Mouse (Mus musculus) cerebellum, postnatal 36 days (tissue): ENCODE results near the gene Tuba3b.

ENCODE experiments used
- DNase-seq, 2 experiments: peaks; one replicate each; pipeline ENCODE4 v3.0.0; 2021 to 2022; ENCODE audit warnings: mixed read lengths in 2 of 2

Gene Tuba3b

DNA sequence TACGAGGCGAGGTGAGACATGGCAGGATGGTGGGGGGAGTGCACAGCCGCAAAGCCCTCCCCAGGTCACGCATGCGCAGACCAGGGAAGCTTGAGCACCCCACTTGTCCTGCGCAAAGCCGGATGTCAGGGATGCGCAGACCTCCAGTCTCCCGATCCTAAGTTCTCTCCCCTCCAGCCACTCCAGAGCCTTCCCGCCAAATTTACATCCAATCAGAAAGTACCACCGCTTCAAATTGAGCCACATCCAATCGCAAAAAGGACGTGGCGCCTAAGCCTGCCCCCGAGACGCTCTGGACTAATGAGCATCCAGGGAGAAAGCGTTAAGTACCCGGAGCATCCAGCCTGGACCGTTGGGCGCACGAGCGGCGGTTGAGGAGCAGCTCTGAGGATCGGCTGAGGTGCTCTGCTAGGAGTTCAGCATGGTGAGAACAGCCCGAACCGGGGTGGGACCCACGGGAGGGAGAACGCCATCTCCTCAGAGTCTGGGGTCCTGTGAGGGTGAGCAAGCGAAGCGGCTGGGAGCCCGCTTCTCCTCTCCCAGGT lies at the start of gene Tuba3b:
Gene Tuba3b (plus strand): TSS at position 92 of the 545 bp plus-strand sequence.
- no peak for DNase-seq

DNA sequence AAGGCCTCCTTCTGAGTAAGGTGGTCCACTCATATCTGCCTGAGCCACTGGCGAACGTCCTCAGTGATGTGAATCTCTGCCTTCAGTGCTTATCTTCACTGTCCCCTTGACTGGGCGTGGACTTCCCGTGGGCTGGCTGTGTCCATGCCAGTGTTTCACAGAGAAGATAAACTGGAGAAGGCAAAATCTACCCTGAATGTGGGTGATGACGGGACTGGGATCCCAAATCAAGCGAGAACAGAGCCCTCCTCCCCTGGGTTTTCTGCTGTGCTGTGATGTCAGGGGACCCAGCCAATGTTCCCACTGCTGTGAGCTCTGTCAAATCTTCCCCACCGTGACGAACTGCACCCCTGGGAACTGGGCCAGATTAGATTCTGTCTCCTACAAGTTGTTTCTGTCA lies 48.3 kb upstream of the Tuba3b start:
- DNase-seq: no peak

DNA sequence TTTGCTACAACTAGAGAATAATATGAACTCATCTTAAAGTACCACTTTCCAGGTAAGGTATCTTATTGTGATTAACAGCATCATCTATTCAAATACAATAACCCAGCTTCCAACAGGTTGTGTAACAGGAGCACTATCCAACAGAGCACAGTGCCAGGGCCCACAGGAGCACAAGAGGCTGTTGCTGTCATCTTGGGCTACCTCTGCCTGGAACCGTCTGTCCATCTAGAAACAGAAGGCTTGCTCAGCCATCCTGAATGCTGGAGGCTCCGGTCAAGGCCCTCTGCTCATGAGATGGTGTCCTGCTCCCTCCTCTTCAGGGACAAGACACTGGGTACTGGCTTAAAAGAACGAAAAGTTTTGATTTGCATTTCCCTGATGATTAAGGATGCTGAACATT lies 47.7 kb upstream of the Tuba3b start:
- no peak for DNase-seq

DNA sequence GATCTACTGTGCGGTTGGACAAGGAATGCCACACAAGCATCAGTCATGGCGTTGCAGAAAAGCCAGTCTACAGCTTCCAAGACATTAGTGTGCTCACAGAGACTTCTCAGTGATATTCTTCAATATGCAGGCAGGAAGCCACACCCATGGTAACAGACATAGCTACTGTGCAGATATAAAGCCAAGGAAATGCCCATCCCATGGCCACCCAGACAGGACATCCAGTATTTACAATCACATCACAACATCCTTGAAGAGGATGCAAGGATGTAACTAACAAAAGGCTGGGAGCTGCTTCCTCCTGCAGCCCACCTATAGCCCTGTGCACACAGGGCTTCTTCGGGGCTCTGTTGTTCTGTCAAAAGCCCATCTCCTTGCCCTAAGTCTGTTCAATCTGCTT lies 46.9 kb upstream of the Tuba3b start:
- no peak for DNase-seq

DNA sequence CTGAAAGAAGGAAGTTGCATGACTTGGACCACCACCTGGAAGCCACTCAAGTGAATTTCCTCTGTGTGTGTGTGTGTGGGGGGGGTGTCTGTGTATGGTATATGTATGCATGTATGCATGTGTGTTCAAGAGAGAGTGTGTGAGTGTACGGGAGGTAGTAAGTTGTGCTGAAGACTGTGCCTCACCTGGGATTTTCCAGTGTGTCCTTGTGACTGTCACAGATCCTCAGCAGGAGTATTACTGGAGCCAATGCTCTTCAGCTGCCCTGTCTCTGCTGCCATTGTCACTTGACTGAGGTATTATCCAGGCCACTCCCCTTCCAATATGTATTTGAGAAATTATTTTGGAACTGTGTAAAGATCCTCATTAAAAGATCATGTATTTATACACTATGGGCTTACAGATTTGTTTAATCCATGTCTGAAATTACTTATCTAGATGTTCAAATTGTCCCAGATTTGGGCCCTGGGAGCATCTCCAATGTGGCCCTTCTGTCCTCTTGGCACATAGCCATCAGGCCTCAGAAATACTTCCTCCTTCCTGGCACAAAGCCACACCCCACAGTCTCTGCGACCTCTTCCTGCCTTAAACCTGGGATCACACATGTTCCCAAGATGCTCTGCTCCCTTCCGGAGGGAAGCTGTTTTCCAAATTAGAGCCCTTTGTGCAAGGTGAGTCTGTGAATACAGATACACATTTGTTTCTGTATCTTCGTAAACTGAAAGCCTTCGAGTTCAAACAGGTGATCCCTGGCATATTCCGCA lies 42.1 kb upstream of the Tuba3b start:
- peak; percentile 80 to 81 for DNase-seq

DNA sequence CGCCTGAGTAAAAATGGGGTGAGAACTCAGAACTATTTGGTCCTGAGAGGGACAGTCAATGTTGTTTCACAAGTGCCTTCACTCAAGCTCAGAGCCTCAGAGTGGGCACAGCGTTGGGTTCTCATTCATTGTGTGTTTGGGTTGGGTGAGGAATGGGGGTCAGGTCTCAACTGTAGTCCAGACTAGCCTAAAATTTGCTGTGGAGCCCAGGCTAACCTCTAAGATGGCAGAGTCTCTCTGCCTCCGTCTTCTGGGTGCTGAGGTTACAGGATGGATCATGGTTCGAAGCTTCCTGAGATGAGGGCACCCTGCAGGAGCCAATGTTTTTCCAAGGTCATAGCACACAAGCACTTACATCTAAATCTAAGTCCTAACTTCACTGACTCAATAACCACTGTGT lies 38.8 kb upstream of the Tuba3b start:
- no peak for DNase-seq

DNA sequence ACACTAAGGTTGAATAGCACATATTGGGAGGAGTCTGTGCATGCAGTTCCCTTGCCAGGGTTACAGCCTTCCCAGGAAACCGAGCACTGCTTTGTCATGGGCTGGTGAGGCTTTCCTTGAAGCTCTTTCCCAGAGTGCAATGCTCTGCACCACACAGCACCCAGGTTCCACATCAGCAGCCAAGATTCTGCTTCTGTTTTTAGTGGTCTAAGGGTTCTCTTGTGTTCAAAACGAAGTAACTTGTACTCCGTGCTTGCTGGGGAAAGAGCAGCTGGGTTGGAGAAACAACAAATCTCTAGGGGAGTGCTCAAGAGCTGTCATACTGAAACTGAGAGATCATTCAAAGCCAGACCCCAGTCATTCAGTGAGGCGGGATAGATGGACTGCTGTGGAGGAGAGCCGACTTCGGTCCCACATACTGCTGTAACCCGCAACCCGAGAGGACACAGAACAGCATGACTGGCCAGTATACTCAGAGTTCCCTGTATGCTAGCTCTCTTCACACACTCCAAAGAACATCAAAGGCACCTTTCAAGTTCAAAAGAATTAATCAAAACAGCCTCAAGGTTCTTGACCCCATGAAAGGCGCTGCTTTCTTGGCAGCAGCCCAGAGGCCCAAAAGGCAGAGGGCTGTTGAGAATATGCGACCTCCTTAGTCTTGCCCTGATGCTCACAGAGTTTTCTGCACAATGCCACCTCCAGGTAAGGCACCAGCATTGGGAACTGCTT lies 36.9 kb upstream of the Tuba3b start:
- DNase-seq: no peak

DNA sequence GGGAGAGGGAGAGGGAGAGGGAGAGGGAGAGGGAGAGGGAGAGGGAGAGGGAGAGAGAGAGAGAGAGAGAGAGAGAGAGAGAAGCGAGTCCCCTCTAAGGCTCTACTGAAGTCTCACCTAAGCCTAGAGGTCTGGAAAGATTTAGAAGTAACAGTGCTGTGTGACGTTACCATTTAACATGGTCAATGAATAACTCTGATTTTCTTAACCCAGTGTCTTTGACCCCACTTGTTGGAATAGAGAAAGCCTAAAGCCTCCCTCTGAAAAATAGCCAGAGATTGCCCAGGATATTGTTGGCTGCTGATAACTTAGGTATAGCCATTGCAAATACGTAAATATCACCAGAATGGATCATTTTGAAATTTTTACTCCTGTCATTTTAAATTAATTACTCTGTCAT lies 35.8 kb upstream of the Tuba3b start:
- no peak for DNase-seq

DNA sequence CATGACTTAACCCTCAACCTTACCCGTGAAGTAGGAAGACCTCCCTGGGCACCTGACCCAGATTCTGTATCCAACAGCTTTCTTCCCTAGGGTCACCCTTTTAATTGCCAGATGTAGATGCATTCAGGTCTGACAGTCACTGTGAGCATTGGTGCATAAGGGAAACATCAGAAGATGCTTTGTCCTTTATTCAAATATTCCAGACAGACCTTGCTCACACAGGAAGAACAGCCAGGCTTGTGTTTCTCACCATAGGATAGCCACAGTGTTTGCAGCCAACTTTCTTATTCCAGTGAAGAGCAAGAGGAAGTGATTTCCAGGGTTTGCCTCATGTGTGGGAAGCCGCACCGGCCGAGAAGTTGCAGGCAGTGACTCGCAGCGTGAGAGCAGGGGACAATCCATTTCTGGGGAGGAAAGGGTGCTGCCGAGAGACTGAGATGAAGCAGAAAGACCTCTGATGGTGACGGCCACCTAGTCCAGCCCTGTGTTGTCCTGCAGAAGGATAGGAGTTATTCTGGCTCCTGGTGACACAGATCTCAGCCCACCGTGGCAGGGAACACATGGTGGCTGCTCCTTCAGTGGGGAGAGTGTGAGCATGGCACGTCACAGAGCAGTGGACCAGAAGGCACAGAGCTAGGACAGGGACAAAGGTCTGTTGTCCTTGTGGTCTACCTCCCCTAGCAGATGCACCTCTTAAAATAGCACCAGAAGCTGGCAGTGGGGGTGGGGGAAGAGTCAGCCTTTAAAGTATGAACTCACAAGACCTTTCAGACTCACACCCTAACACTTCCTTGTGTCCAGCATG lies 34.0 kb upstream of the Tuba3b start:
- no peak for DNase-seq

DNA sequence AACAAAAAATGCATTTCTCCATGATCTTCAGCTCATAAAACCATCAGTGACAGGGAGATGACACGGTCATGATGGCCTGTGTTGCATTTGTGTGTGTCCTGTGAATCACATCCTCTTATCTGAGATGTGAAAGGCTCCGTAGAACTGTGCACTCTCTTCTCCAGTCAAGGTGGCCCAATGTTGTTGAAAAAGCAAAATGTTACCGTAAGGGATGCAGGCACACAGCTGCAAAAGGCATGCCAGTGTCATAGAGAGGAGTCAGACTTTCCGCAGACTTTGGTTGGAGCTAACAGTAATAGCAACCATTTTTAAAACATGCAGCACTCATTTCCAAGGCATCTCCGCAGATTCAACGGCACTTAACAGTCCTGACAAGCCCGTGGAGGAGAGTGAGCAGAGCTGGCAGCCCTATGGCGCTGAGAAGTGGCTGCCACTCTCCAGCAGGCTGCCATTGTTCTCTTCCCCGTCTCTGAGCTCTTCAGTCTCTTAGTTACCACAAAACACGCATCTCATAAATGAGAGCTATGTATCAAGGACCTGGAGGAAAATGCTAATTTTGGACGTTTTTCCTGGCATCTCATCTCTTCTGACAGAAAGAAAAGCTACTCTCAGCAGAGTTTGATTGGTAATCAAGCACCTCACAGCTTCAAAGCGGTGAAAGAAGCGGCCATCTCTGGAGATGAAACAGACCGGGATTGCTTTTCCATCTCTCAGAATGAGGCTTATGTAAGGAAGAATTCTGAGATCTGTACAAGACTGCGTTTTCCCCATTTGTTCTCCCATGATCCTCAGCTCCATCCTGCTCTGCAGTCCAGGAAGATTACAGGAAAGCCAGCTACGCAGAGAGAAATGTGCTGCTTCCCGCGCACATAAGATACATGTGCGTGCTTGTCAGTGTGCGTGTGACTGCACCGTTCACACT lies 30.2 kb upstream of the Tuba3b start:
- no peak for DNase-seq

DNA sequence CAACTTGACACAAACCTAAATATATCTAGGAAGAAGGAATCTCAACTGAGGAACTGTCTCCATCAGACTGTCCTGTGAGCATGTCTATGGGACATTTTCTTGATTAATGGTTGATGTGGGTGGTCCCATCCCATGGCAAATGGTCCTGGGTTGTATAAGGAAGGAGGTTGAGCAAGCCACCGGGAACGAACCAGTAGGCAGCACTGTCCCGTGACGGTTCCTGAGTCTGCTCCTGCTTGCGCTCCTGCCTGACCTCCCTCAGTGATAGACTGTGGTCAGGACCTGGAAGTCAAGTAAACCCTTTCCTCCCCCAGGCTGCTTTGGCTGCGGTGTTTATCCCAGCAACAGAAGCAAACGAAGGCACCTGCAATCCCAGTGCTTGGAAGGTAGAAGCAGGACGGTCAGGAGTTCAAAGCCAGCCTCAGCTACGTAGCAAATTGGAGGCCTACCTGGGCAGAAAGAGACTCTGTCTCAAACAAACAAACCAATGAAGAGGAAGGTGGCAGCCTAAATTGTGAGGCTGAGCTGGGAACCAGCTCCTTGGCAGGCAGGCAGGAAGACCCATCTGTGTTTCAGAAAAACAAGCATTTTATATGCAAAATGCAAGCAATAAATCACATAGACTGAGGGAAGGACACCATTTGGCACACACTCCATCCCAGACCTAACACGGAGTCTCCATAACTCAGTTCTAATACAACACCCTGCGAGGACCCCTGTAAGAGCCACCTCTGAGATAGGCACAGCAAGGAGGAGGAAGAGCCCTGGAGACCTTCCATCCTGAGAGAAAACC lies 24.9 kb upstream of the Tuba3b start:
- DNase-seq: no peak

DNA sequence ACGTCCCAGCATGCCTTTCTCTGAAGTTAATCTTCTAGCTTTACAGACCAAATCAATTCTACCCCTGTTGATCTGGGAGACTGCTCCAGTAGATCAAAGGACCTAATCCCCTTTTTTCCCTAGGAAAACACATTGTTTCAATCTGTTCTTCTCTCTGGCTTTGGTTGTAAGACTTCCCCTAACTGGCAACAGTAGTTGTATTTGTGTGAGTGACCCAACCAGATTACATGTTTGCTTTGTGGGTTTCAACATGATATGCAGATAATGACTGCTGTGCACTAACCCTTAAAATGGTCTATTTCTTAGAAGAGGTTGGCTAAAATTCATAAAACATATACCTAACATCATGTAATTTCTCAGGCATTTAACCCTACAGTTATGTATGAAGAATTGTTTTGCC lies 24.0 kb upstream of the Tuba3b start:
- no peak for DNase-seq

DNA sequence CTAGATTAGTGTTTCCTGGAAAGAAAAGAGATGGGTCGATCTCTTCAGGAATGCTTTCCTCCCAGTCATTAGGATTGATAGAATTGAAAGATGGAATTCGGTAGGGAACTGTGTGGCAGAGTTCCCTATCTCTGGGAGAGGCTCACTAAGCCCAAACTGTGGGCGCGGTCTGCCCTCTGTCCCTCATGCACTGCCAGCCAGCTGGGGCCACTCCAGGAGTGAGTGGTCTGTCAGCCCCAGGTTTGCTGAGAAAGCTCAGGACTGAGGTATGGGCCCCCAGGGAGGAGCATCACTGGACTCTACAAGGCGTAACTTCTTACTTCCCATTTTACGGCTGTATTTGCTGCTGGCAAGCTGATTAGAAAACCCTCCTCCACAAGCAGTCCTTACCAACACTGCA lies 23.5 kb upstream of the Tuba3b start:
- no peak for DNase-seq

DNA sequence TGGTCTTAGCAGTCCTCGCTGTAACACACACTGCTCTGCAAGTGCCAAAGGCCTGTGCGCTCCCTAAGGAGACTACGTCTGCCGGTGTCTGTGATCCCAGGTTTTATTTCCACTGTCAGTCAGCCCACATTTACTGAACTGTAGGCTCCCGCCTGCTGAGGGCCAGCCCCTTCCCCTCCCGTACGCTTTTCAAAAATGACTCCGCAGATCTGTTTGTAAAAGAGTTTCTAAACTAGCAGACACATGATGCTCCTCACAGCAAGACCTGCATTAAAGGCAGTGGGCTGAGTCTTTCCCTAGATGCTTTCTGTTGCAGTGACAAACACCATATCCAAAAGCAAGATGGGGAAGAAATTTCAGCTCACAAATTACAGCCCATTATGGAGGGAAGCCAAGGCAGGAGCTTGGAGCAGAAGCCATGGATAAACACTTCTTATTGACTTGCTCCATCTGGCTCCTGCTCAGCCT lies 23.0 kb upstream of the Tuba3b start:
- no peak for DNase-seq

DNA sequence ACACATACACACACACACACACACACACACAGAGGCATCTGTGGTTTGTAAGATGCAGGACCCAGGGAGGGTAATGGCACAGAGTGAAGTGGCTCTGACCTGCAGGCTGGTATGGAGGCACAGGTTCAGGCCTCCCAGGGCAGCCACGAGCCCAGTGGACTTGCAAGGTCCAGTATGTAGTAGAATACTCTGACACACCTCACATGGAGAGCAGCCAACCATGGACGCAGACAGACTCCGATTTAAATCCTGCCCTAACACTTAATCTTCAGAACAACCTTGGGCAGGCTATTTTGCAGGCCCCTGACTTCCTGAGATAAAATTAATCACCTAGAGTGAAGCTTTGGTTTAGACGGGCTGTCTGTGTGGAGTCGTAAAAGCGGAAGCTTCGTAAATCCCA lies 21.6 kb upstream of the Tuba3b start:
- no peak for DNase-seq

DNA sequence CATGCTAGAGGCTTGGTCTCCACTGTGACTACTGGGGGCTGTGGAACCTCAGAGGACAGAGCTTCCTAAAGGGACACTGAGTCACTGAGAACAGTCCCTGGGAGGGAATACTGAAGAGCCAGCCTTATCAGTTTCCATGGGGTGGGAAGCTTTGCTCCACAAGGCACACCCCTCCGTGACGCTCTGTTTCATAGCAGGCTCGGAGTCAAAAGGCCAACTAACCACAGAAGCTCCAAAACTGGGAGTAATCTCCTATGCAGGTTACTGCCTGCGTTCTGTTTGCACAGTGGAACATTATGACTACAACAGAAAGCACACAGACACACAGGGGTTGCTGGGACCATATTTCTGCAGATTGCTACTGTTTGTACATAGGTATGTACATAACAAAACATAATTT lies 19.7 kb upstream of the Tuba3b start:
- DNase-seq: no peak

DNA sequence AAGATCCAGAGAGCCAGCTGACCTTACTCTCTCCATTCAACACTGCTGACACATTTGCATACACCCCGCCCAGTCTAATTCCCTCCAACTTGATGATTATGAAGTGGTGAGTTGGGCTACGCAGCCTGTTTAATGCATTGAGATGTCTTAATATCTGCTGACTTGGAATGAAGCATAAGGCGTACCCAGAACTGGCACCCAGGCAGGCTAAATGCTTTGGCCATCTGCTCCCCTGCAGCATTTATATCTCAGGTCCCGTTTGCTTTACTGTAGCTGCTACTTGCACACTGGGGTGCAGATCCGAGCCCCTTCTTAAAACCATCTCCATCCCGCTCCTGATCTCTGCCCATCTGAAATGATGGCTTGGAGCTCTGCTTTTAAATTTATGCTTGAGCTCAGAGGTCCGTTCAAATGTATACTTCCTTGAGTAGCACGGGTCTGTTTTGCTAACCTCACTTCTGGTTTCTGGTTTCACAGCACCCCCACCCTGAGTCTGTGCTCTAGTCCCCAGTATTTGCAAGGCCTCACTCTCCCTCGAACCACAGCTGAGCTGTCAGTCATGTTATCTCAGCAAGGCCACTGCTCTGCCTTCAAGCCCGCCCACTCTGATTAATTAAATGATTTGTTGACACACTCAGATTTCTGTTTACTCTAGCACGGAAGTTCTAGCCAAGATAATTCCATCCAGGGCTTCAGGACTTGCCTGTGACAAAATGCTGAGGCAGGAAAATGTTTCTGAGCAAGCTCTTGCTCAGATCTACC lies 16.6 kb upstream of the Tuba3b start:
- DNase-seq: peak; percentile 61 to 71

DNA sequence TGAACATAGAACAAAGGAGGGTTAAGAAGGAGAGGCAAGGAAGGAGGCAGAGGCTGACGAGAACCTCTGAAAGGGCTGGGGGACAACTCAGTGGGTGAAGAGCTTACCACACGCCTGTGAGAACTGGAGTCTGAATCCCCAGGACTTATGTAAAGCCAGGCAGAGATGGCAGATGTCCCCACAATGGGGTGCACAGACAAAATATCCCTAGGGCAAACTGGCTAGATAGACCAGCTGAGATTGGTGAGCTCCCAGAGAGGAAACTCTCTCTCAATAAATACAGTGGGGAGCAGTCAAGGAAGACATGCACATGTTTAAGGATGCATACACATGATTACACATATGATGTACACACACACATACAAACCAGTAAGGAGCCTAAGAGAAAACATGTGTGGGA lies 11.4 kb upstream of the Tuba3b start:
- no peak for DNase-seq

DNA sequence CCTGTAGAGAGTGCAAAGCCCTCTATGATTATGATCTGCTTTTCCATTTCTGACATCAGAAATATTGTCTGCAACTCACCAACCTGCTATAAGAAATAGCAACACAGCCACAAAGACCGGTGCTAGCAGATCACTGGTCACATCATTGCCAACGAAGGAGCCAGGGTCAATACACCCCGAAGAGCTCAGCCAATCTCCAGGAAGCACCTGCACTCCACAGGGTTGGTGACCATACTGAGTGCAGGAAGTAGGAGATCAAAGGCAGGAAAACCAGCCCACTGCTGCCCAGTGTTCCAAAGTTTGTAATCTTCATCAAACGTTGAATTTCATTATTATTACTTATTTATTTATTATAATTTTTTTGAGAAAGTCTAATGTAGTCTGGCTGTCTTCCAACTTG lies 10.9 kb upstream of the Tuba3b start:
- no peak for DNase-seq

DNA sequence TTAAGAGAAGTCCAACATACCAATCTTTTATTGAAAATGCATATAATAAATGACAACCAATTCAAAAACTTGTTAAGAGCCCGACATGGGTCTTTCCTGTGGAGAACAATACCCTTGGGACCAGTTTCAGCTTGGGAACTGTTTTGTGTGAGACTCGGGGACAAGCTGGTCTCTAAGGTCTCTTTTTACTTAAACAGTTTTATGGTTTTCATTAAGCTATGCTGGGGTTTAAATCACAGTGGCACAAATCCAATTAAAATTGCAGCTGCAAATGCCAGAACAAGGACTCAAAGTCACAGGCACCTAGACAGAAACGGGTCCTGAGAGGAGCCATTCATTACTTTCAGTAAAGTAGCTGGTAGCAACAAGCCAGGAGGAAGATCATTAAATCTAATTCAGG lies 10.4 kb upstream of the Tuba3b start:
- DNase-seq: no peak

DNA sequence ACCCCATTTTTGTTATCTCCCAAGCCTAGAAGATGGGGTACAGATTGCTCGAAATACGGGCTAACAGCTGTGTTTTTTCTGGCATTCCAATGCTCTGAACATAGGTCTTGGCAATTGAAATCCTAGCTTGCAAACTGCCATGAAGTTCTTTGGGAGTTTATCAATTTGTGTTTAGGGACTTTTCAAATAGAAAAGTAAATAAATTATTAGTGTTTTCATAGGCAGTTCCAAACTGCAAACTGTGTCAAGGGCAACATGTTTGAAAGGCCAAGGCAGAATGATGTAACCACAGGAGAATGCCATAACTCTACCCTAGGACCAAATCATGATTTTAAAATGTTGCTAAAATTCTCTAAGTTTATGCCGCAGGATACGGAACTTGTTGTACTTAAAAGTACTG lies 7.8 kb upstream of the Tuba3b start:
- DNase-seq: no peak
